Mouse (Mus musculus) heart, adult 2 months (tissue): ENCODE data around the gene Lrrc36. TPM values are rescaled to one million over a fixed set of nuclear protein-coding genes. Genes with fewer than 3 reads are reported as not detected.

Experiments
- DNase-seq, 2 experiments: peaks; one replicate each; pipeline ENCODE4 v3.0.0; 2021
- H3K27ac ChIP-seq: fragments of 200-600 bp; 2 replicates; pipeline ENCODE4 v1.8.1; 2022
- H3K27me3 ChIP-seq: fragments of 200-500 bp; 2 replicates; pipeline ENCODE4 v1.6.1; 2012; ENCODE audit warnings: mild to moderate bottlenecking, low read length, inconsistent platforms, mixed read lengths; ENCODE audit not compliant: control insufficient read depth, insufficient read depth
- H3K36me3 ChIP-seq: fragments of 200-500 bp; 2 replicates; pipeline ENCODE4 v1.6.1; 2012; ENCODE audit warnings: low read length, inconsistent platforms; ENCODE audit not compliant: control insufficient read depth, insufficient read depth
- H3K4me1 ChIP-seq: fragments of 200-500 bp; 2 replicates; pipeline ENCODE4 v1.6.1; 2011; ENCODE audit warnings: low read length; ENCODE audit not compliant: control insufficient read depth, insufficient read depth
- H3K4me3 ChIP-seq: fragments of 200-600 bp; 2 replicates; pipeline ENCODE4 v1.8.1; 2022
- H3K79me2 ChIP-seq: fragments of 200-500 bp; replicated peaks from 2 replicates; pipeline ENCODE4 v1.6.1; 2012; ENCODE audit warnings: mild to moderate bottlenecking, inconsistent platforms, low read length, moderate library complexity, mixed read lengths; ENCODE audit not compliant: control insufficient read depth, insufficient read depth
- H3K9ac ChIP-seq: fragments of 200-500 bp; 2 replicates; pipeline ENCODE4 v1.6.1; 2012; ENCODE audit warnings: low read depth, mild to moderate bottlenecking, control low read depth, inconsistent platforms, low read length, mixed read lengths
- CTCF ChIP-seq: fragments of 200-600 bp; IDR thresholded peaks from 2 replicates; pipeline ENCODE4 v1.8.1; 2022; ENCODE audit warnings: antibody characterized with exemption, mild to moderate bottlenecking, moderate library complexity
- EP300 ChIP-seq: fragments of 200-500 bp; IDR thresholded peaks from 2 replicates; pipeline ENCODE4 v1.6.1; 2011; ENCODE audit warnings: low read depth, low read length, control low read depth; ENCODE audit not compliant: insufficient read depth
- POLR2A ChIP-seq: fragments of 200-500 bp; IDR thresholded peaks from 2 replicates; pipeline ENCODE4 v1.6.1; 2011; ENCODE audit warnings: mild to moderate bottlenecking, low read depth, low read length, control low read depth; ENCODE audit not compliant: insufficient read depth
- WGBS: fragments of 180-500 bp; shearing (Covaris S2); methylation state at CpG from one replicate; pipeline ENCODE4 v1.1.7; 2018; 5-methylcytosine and 5-hydroxymethylcytosine counted together
- intact Hi-C: fragments of 180-260 bp; cut with DNase I; formaldehyde crosslinking; loops from one replicate; pipeline ENCODE4 v1.15.1; 2025
- polyA plus RNA-seq: library from polyadenylated mRNA; depleted of rRNA; stranded (reverse); fragments of >200 nt; gene quantifications from 2 replicates; pipeline ENCODE4 v1.2.3, GENCODE M21; 2012
- total RNA-seq, 2 experiments: library from RNA; stranded (reverse); gene quantifications; 2 replicates each; pipeline ENCODE4 v1.2.3; 2021

Gene Lrrc36
- total and polyA plus RNA-seq, 3 experiments, result 0.45 to 0.94 (median 0.47) TPM

DNA sequence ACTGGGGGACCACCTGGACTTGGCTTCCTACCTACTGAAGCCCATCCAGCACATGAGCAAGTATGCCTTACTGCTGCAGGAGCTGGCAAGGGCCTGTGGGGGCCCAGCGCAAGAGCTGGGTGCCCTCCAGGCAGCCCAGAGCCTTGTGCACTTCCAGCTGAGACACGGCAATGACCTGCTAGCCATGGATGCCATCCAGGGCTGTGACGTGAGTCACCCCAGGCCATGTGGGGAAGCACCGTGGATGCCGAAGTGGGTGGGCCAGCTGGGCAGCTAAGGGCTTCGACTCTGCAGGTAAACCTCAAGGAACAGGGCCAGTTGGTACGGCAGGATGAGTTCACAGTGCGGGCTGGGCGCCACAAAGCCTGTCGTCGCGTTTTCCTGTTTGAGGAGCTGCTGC, 33.1 kb upstream of the Lrrc36 start:
- no peak overlapping the region for H3K9ac ChIP-seq
- no peaks in the 10 kb centered on the region for H3K4me1 ChIP-seq
- no peaks in the 10 kb centered on the region for H3K36me3 ChIP-seq
- TF ChIP-seq POLR2A (no peak), CTCF (no peak)
- intact Hi-C loops, result no loop called here
- WGBS, result 87% methylated on average over 12 of the region's 12 CpGs
- no peaks in the 10 kb centered on the region for H3K79me2 ChIP-seq
- no peak overlapping the region for H3K27ac ChIP-seq
- H3K4me3 ChIP-seq, result no peak overlapping the region
- H3K27me3 ChIP-seq, result no peaks in the 10 kb centered on the region
- no peak for DNase-seq

GRCm38 (mm10) chr8:105384070-105384469, 29.3 kb upstream of the Lrrc36 start:
- Histone ChIP-seq H3K4me1 (peaks cover 11% of the 10 kb centered on the region), H3K27me3 (no peaks in the 10 kb centered on the region), H3K4me3 (no peak overlapping the region), H3K79me2 (no peaks in the 10 kb centered on the region), H3K27ac (no peak overlapping the region), H3K9ac (no peak overlapping the region), H3K36me3 (no peaks in the 10 kb centered on the region)
- no peak for DNase-seq
- intact Hi-C loops, result no loop called here
- 97% methylated on average over 2 of the region's 2 CpGs for WGBS
- TF ChIP-seq EP300 (no peak), CTCF (peak; percentile 20; the same call in 1 of the 2 replicates), POLR2A (no peak)

DNA sequence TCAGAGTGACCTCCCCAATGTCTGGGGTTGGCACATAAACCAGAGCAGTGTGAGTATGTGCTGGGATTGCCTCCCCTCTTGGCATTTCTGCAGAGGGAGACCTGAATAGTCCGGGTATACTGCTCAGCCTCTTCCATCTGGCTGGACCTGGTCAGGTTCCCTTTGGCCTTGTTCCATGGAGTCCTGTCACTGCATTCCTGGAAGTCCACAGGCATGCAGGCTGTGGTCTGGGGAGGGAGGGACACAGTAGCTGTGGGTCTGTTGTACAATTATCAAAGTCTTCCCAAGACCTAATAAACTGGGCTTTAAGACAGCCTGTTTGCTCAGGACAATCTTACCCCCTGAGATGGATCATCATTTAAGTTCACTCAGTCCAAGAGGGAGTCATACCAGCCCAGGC, 26.2 kb upstream of the Lrrc36 start:
- intact Hi-C loops, result no loop called here
- Histone ChIP-seq H3K36me3 (no peaks in the 10 kb centered on the region), H3K27me3 (no peaks in the 10 kb centered on the region), H3K79me2 (no peaks in the 10 kb centered on the region), H3K4me1 (peaks cover 14% of the 10 kb centered on the region), H3K9ac (no peak overlapping the region), H3K4me3 (no peak overlapping the region), H3K27ac (no peak overlapping the region)
- TF ChIP-seq POLR2A (no peak), CTCF (no peak), EP300 (no peak)
- 36% methylated on average over 1 of the region's 1 CpGs for WGBS
- no peak for DNase-seq

- Histone ChIP-seq H3K36me3 (no peaks in the 10 kb centered on the region), H3K27me3 (no peaks in the 10 kb centered on the region), H3K9ac (no peak overlapping the region), H3K4me1 (peaks cover 14% of the 10 kb centered on the region), H3K79me2 (no peaks in the 10 kb centered on the region), H3K4me3 (no peak overlapping the region), H3K27ac (peak overlapping the region; percentile 73)
- TF ChIP-seq CTCF (no peak), POLR2A (peak; percentile 32; the same call in 1 of the 2 replicates)
- peak; percentile 54 to 57 for DNase-seq
- 53% methylated on average over 6 of the region's 6 CpGs for WGBS
- intact Hi-C loops, result no loop called here
Observed at GRCm38 (mm10) chr8:105389096-105389495, 24.3 kb upstream of the Lrrc36 start.

DNA sequence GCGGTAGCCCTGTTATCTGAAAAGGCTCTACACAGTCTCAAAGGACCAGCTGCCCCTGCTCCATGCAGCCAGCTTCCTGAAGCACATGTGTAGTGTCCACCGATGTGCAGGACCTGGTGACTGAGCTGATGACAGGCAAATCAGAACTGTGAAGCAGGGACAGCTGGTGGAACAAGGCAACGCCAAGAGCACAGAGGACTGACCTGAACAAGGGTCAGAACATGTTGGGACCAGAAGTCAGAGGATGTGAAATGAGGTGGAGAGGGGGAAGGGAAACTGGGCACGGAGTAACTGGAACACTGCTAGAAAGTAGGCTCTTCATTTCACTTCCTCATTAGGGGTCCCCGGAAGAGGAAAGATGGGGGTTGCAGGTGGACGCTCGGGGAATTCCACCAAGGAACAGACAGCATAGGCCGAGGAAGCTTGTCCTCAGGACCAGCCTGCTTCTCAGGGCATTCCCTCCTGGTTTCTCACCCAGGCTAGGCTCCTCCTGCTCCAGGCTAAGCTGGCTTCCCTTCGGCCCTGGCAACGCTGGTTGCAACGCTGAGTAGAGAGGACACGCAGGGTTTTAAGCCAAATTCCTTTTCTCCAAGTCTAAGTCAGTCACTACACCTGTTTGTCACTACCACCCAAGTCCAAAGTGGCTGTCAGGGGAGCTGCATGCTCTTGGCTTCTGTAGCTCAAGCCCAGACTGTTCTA, 20.1 kb upstream of the Lrrc36 start:
- intact Hi-C loops, result no loop called here
- H3K4me3 ChIP-seq, result no peak overlapping the region
- TF ChIP-seq EP300, result peak; percentile 60; the same call in 1 of the 2 replicates
- no peak for TF ChIP-seq POLR2A
- H3K27me3 ChIP-seq, result no peaks in the 10 kb centered on the region
- H3K36me3 ChIP-seq, result no peaks in the 10 kb centered on the region
- H3K4me1 ChIP-seq, result peaks cover 7% of the 10 kb centered on the region
- H3K79me2 ChIP-seq, result no peaks in the 10 kb centered on the region
- no peak overlapping the region for H3K27ac ChIP-seq
- no peak overlapping the region for H3K9ac ChIP-seq
- WGBS, result 50% methylated on average over 12 of the region's 12 CpGs
- peak in 1 of 2 experiments; percentile 26 for DNase-seq

GRCm38 (mm10) chr8:105393915-105394314, 19.5 kb upstream of the Lrrc36 start:
- H3K79me2 ChIP-seq, result no peaks in the 10 kb centered on the region
- no peaks in the 10 kb centered on the region for H3K36me3 ChIP-seq
- peaks cover 4% of the 10 kb centered on the region for H3K4me1 ChIP-seq
- intact Hi-C loops, result loop anchor here (2.0 kb wide), 1 partner anchor 23 kb away; no protein-coding TSS in a partner anchor
- H3K27me3 ChIP-seq, result no peaks in the 10 kb centered on the region
- no peak overlapping the region for H3K27ac ChIP-seq
- TF ChIP-seq EP300, result no peak
- TF ChIP-seq CTCF, result no peak
- no peak for TF ChIP-seq POLR2A
- WGBS, result 83% methylated on average over 7 of the region's 7 CpGs
- no peak for DNase-seq
- no peak overlapping the region for H3K4me3 ChIP-seq
- no peak overlapping the region for H3K9ac ChIP-seq
